In genomic region chr19:7349993-7350392, GRCm38 (mm10) we compare ENCODE assay signal across 17 mouse cellular contexts. TPM values are rescaled to one million over a fixed set of nuclear protein-coding genes. Genes with fewer than 3 reads are reported as not detected.
DNase-seq lines count a peak whose midpoint lies in the region; ATAC-seq lines count a peak whose summit lies in the region.
"Had no signal": no experiment of that assay in that cellular context is flagged by ENCODE, and none has a peak within 500 bp of the region (broad histone marks: within the 10 kb centered on the region; RNA-seq: fewer than 3 reads in every experiment).

No protein-coding gene starts in this region.

- 0 out of 2 replicates have a peak, but pooled peaks have one; percentile 40 for ATAC-seq in monocyte, adult 5-6 weeks (replicated peaks; ENCODE audit: insufficient number of reproducible peaks, low FRiP score, low TSS enrichment, poor library complexity, severe bottlenecking)
- ATAC-seq: activated CD4-positive, CD25-positive, alpha-beta regulatory T cell, adult 4 months; forebrain, embryonic 15.5 days; hindbrain, postnatal 0 days; Patski had no signal

- intact Hi-C loops in left cerebral cortex, postnatal 4 days (cut with DNase I) = loop anchor here (10.0 kb wide), 1 partner anchor 285 kb away; no protein-coding TSS in a partner anchor

- DNase-seq in adrenal gland, postnatal 14 days = peak; percentile 66
- DNase-seq in adrenal gland, adult 8-10 months = no peak
- peak; percentile 15 for DNase-seq in gastrocnemius, postnatal 10 days
- DNase-seq in gastrocnemius, adult 18-20 months (ENCODE audit: low spot score) = no peak
- DNase-seq in left cerebral cortex, postnatal 4 days = peak; percentile 54
- no peak for DNase-seq in left cerebral cortex, adult 9 months (ENCODE audit: low spot score in 2 of 2)
- DNase-seq: cerebellum, adult 11 months; cerebellum, adult 9-10 months; embryo, embryonic 11 days; heart, adult 2 months; kidney, adult 11 months; kidney, adult 9 months had no signal

RNA-seq across cellular contexts. Expression of gene Mark2, which starts 8.3 kb away (rescaled TPM):
- total RNA-seq in adrenal gland, postnatal 14 days (2021) = 70.0 and 85.3 TPM in 2 replicates
- 10 to 100 TPM; 66.7 to 95.6 (median 79.8) TPM for total RNA-seq in adrenal gland, adult 8-10 months (2022)
- 10 to 100 TPM; 38.2 to 45.8 TPM for total RNA-seq in gastrocnemius, postnatal 10 days (2021)
- total RNA-seq in gastrocnemius, adult 18-20 months (2021) = 10 to 100 TPM; 34.4 to 39.5 TPM
- total RNA-seq in left cerebral cortex, postnatal 4 days (2021) = 100 to 1,000 TPM in 1 of 2 experiments, 10 to 100 TPM in 1; 91.2 to 108 TPM
- 24.9 to 78.8 TPM (median 41.5 TPM) in 3 replicates for total RNA-seq in monocyte, adult 5-6 weeks (2017)

RNA-seq across cellular contexts. Expression of gene Spindoc, which starts 32.8 kb away (rescaled TPM):
- 23.8 and 30.4 TPM in 2 replicates for total RNA-seq in adrenal gland, postnatal 14 days (2021)
- 10 to 100 TPM; 20.3 to 27.0 (median 25.5) TPM for total RNA-seq in adrenal gland, adult 8-10 months (2022)
- total RNA-seq in gastrocnemius, postnatal 10 days (2021) = 10 to 100 TPM; 11.8 to 17.2 TPM
- 1 to 10 TPM; 7.4 to 9.0 TPM for total RNA-seq in gastrocnemius, adult 18-20 months (2021)
- 10 to 100 TPM; 38.9 to 43.9 TPM for total RNA-seq in left cerebral cortex, postnatal 4 days (2021)
- total RNA-seq in monocyte, adult 5-6 weeks (2017) = 4.9 to 10.9 TPM (median 5.4 TPM) in 3 replicates

Comparison
In these comparisons a context has a peak if more than half of its experiments do, and no peak if none do; other contexts are left out.
1. DNase-seq: peak in adrenal gland, postnatal 14 days (single experiment), gastrocnemius, postnatal 10 days (single experiment) and left cerebral cortex, postnatal 4 days (single experiment); none in adrenal gland, adult 8-10 months (single experiment), gastrocnemius, adult 18-20 months (single experiment) and left cerebral cortex, adult 9 months (0 of 2).